Mouse (Mus musculus): ENCODE measurements around the gene Fam219b.
A peak's percentile ranks its signal among the peaks of the same experiment; 100 is the strongest.

The Fam219b gene

GRCm38 (mm10) chr9:57525516-57525915 lies 11.8 kb upstream of the Fam219b start:
- no peak for DNase-seq

GRCm38 (mm10) chr9:57526435-57526834 lies 10.9 kb upstream of the Fam219b start:
- DNase-seq: no peak

- DNase-seq: no peak
These were observed 5.4 kb upstream of the Fam219b start for GRCm38 (mm10) chr9:57531946-57532345.

GRCm38 (mm10) chr9:57536362-57536761 lies 966 bp upstream of the Fam219b start:
- no peak for DNase-seq

- no peak for DNase-seq
These were observed 427 bp downstream of the Fam219b start for GRCm38 (mm10) chr9:57537728-57538181.

GRCm38 (mm10) chr9:57539550-57539949 lies 2.2 kb downstream of the Fam219b start:
- DNase-seq: no peak

GRCm38 (mm10) chr9:57541312-57541711 lies 4.0 kb downstream of the Fam219b start:
- peak in 1 of 2 experiments; percentile 33 for DNase-seq

- DNase-seq: no peak
These were observed 6.6 kb downstream of the Fam219b start for GRCm38 (mm10) chr9:57543951-57544350.

GRCm38 (mm10) chr9:57547287-57547686 lies 10.0 kb downstream of the Fam219b start:
- DNase-seq: no peak

GRCm38 (mm10) chr9:57547869-57548268 lies 10.5 kb downstream of the Fam219b start:
- no peak for DNase-seq

GRCm38 (mm10) chr9:57549186-57549585 lies 11.9 kb downstream of the Fam219b start:
- no peak for DNase-seq

- no peak for DNase-seq
These were observed 13.0 kb downstream of the Fam219b start for GRCm38 (mm10) chr9:57550126-57550862.

GRCm38 (mm10) chr9:57552139-57552887 lies 15.0 kb downstream of the Fam219b start, which contains the start of gene Mpi:
Gene Mpi, minus strand, starts transcription at chr9:57552763.
- DNase-seq: peak in 1 of 2 experiments; percentile 63

GRCm38 (mm10) chr9:57553119-57553518 lies 15.8 kb downstream of the Fam219b start:
- DNase-seq: no peak

- DNase-seq: no peak
These were observed 17.4 kb downstream of the Fam219b start for GRCm38 (mm10) chr9:57554753-57555152.

- DNase-seq: no peak
These were observed 19.9 kb downstream of the Fam219b start for GRCm38 (mm10) chr9:57557215-57557614.

- no peak for DNase-seq
These were observed 21.3 kb downstream of the Fam219b start for GRCm38 (mm10) chr9:57558625-57559024.

- DNase-seq: no peak
These were observed 22.2 kb downstream of the Fam219b start for GRCm38 (mm10) chr9:57559568-57559967.

GRCm38 (mm10) chr9:57560263-57560662 lies 22.9 kb downstream of the Fam219b start:
- no peak for DNase-seq

- peak; percentile 89 to 95 for DNase-seq
These were observed 23.8 kb downstream of the Fam219b start, which contains the start of gene Scamp2 for GRCm38 (mm10) chr9:57560861-57561710. Gene Scamp2, plus strand, starts transcription at chr9:57560943.

- peak in 1 of 2 experiments; percentile 28 for DNase-seq
These were observed 24.4 kb downstream of the Fam219b start for GRCm38 (mm10) chr9:57561711-57562099.

GRCm38 (mm10) chr9:57562896-57563372 lies 25.6 kb downstream of the Fam219b start:
- no peak for DNase-seq

- DNase-seq: no peak
These were observed 27.3 kb downstream of the Fam219b start for GRCm38 (mm10) chr9:57564609-57565008.
